Mouse (Mus musculus): ENCODE results near the gene Eif5. TPM values are rescaled to one million over a fixed set of nuclear protein-coding genes. Genes with fewer than 3 reads are reported as not detected.
A peak's percentile ranks its signal among the peaks of the same experiment; 100 is the strongest.
"Not testable (repeated sequence)": the region's sequence is repeated elsewhere in the genome, so short reads cannot be mapped to it uniquely, and the experiment has no call there.

Eif5 gene
- polyA plus RNA-seq, 1 experiment: 330 TPM

GRCm38 (mm10) chr12:111537341-111537740 lies 475 bp upstream of the Eif5 start:
- no peaks in the 10 kb centered on the region; the same call in 1 of the 2 replicates for H3K4me1 ChIP-seq (ENCODE audit: control insufficient read depth, insufficient read depth, insufficient read length, low read length)

GRCm38 (mm10) chr12:111538292-111539040 lies 650 bp downstream of the Eif5 start:
- Histone ChIP-seq H3K27ac (replicated peaks; ENCODE audit: low read depth, low read length) (peak overlapping the region; percentile 89), H3K4me3 (ENCODE audit: insufficient read depth, low read depth, low read length) (peak overlapping the region; percentile 99), H3K4me1 (ENCODE audit: control insufficient read depth, insufficient read depth, insufficient read length, low read length) (no peaks in the 10 kb centered on the region; the same call in 1 of the 2 replicates)

More at GRCm38 (mm10) chr12:111537341-111537740, 475 bp upstream of the Eif5 start:
- Histone ChIP-seq H3K4me3 (ENCODE audit: insufficient read depth, low read depth, low read length) (peak overlapping the region; percentile 84), H3K27ac (replicated peaks; ENCODE audit: low read depth, low read length) (peak overlapping the region; percentile 94)

GRCm38 (mm10) chr12:111539041-111539345 lies 1.2 kb downstream of the Eif5 start:
- Histone ChIP-seq H3K27ac (replicated peaks; ENCODE audit: low read depth, low read length) (peak overlapping the region; percentile 89), H3K4me1 (ENCODE audit: control insufficient read depth, insufficient read depth, insufficient read length, low read length) (no peaks in the 10 kb centered on the region; the same call in 1 of the 2 replicates), H3K4me3 (ENCODE audit: insufficient read depth, low read depth, low read length) (peak overlapping the region; percentile 99)

GRCm38 (mm10) chr12:111547070-111547469 lies 9.3 kb downstream of the Eif5 start:
- Histone ChIP-seq H3K27ac (replicated peaks; ENCODE audit: low read depth, low read length) (no peak overlapping the region), H3K4me1 (ENCODE audit: control insufficient read depth, insufficient read depth, insufficient read length, low read length) (no peaks in the 10 kb centered on the region), H3K4me3 (ENCODE audit: insufficient read depth, low read depth, low read length) (no peak overlapping the region)

GRCm38 (mm10) chr12:111548555-111549289 lies 10.9 kb downstream of the Eif5 start:
- no peak overlapping the region for H3K27ac ChIP-seq (replicated peaks; ENCODE audit: low read depth, low read length)
- no peaks in the 10 kb centered on the region for H3K4me1 ChIP-seq (ENCODE audit: control insufficient read depth, insufficient read depth, insufficient read length, low read length)
- no peak overlapping the region for H3K4me3 ChIP-seq (ENCODE audit: insufficient read depth, low read depth, low read length)

- H3K27ac ChIP-seq (replicated peaks; ENCODE audit: low read depth, low read length): no peak overlapping the region
- H3K4me3 ChIP-seq (ENCODE audit: insufficient read depth, low read depth, low read length): no peak overlapping the region
- no peaks in the 10 kb centered on the region for H3K4me1 ChIP-seq (ENCODE audit: control insufficient read depth, insufficient read depth, insufficient read length, low read length)
Observed at GRCm38 (mm10) chr12:111550679-111551078, 12.9 kb downstream of the Eif5 start.

- Histone ChIP-seq H3K4me3 (ENCODE audit: insufficient read depth, low read depth, low read length) (no peak overlapping the region), H3K4me1 (ENCODE audit: control insufficient read depth, insufficient read depth, insufficient read length, low read length) (no peaks in the 10 kb centered on the region), H3K27ac (replicated peaks; ENCODE audit: low read depth, low read length) (no peak overlapping the region)
Observed at GRCm38 (mm10) chr12:111552342-111552741, 14.5 kb downstream of the Eif5 start.

GRCm38 (mm10) chr12:111555357-111555756 lies 17.5 kb downstream of the Eif5 start:
- no peak overlapping the region for H3K4me3 ChIP-seq (ENCODE audit: insufficient read depth, low read depth, low read length)
- H3K4me1 ChIP-seq (ENCODE audit: control insufficient read depth, insufficient read depth, insufficient read length, low read length): no peaks in the 10 kb centered on the region
- H3K27ac ChIP-seq (replicated peaks; ENCODE audit: low read depth, low read length): no peak overlapping the region

- H3K4me3 ChIP-seq (ENCODE audit: insufficient read depth, low read depth, low read length); H3K27ac ChIP-seq (replicated peaks; ENCODE audit: low read depth, low read length); H3K4me1 ChIP-seq (ENCODE audit: control insufficient read depth, insufficient read depth, insufficient read length, low read length): not testable (repeated sequence)
Observed at GRCm38 (mm10) chr12:111555893-111556292, 18.1 kb downstream of the Eif5 start.

- Histone ChIP-seq H3K4me1 (ENCODE audit: control insufficient read depth, insufficient read depth, insufficient read length, low read length) (no peaks in the 10 kb centered on the region), H3K27ac (replicated peaks; ENCODE audit: low read depth, low read length) (no peak overlapping the region), H3K4me3 (ENCODE audit: insufficient read depth, low read depth, low read length) (no peak overlapping the region)
Observed at GRCm38 (mm10) chr12:111557538-111557937, 19.7 kb downstream of the Eif5 start.

- Histone ChIP-seq H3K4me3 (ENCODE audit: insufficient read depth, low read depth, low read length) (no peak overlapping the region), H3K4me1 (ENCODE audit: control insufficient read depth, insufficient read depth, insufficient read length, low read length) (no peaks in the 10 kb centered on the region), H3K27ac (replicated peaks; ENCODE audit: low read depth, low read length) (no peak overlapping the region)
Observed at GRCm38 (mm10) chr12:111558655-111559054, 20.8 kb downstream of the Eif5 start.

GRCm38 (mm10) chr12:111559647-111560258 lies 21.9 kb downstream of the Eif5 start:
- Histone ChIP-seq H3K4me1 (ENCODE audit: control insufficient read depth, insufficient read depth, insufficient read length, low read length) (no peaks in the 10 kb centered on the region), H3K4me3 (ENCODE audit: insufficient read depth, low read depth, low read length) (peak overlapping the region; percentile 11), H3K27ac (replicated peaks; ENCODE audit: low read depth, low read length) (no peak overlapping the region)

- Histone ChIP-seq H3K4me1 (ENCODE audit: control insufficient read depth, insufficient read depth, insufficient read length, low read length) (no peaks in the 10 kb centered on the region), H3K27ac (replicated peaks; ENCODE audit: low read depth, low read length) (no peak overlapping the region), H3K4me3 (ENCODE audit: insufficient read depth, low read depth, low read length) (no peak overlapping the region)
Observed at GRCm38 (mm10) chr12:111560286-111560685, 22.5 kb downstream of the Eif5 start.

- H3K27ac ChIP-seq (replicated peaks; ENCODE audit: low read depth, low read length): no peak overlapping the region
Observed at GRCm38 (mm10) chr12:111562276-111562814, 24.5 kb downstream of the Eif5 start.

GRCm38 (mm10) chr12:111563076-111563629 lies 25.3 kb downstream of the Eif5 start:
- Histone ChIP-seq H3K4me3 (ENCODE audit: insufficient read depth, low read depth, low read length) (no peak overlapping the region), H3K27ac (replicated peaks; ENCODE audit: low read depth, low read length) (no peak overlapping the region)

More at GRCm38 (mm10) chr12:111562276-111562814, 24.5 kb downstream of the Eif5 start:
- Histone ChIP-seq H3K4me1 (ENCODE audit: control insufficient read depth, insufficient read depth, insufficient read length, low read length) (no peaks in the 10 kb centered on the region), H3K4me3 (ENCODE audit: insufficient read depth, low read depth, low read length) (no peak overlapping the region)

More at GRCm38 (mm10) chr12:111563076-111563629, 25.3 kb downstream of the Eif5 start:
- H3K4me1 ChIP-seq (ENCODE audit: control insufficient read depth, insufficient read depth, insufficient read length, low read length): no peaks in the 10 kb centered on the region

Measured in brown adipose tissue, adult 24 weeks (tissue).